Mouse (Mus musculus) spleen, adult 12 weeks (tissue): ENCODE data around the gene Cyp17a1.

Experiments
- DNase-seq: peaks from one replicate; pipeline ENCODE4 v3.0.0; 2022; ENCODE audit warnings: low spot score

Gene Cyp17a1

GRCm38 (mm10) chr19:46672766-46673418, at the start of gene Cyp17a1:
Gene Cyp17a1, minus strand, starts transcription at chr19:46673172.
- no peak for DNase-seq

- DNase-seq: no peak
Observed at GRCm38 (mm10) chr19:46718150-46718549, 45.2 kb upstream of the Cyp17a1 start.

GRCm38 (mm10) chr19:46715016-46715415, 42.0 kb upstream of the Cyp17a1 start:
- no peak for DNase-seq

GRCm38 (mm10) chr19:46714234-46714633, 41.3 kb upstream of the Cyp17a1 start:
- no peak for DNase-seq

- no peak for DNase-seq
Observed at GRCm38 (mm10) chr19:46710614-46711013, 37.6 kb upstream of the Cyp17a1 start.

- no peak for DNase-seq
Observed at GRCm38 (mm10) chr19:46707296-46708151, 34.6 kb upstream of the Cyp17a1 start, which contains the start of gene As3mt. Gene As3mt, plus strand, starts transcription at chr19:46707458.

- no peak for DNase-seq
Observed at GRCm38 (mm10) chr19:46706540-46707295, 33.7 kb upstream of the Cyp17a1 start.

- no peak for DNase-seq
Observed at GRCm38 (mm10) chr19:46705779-46706495, 33.0 kb upstream of the Cyp17a1 start.

- no peak for DNase-seq
Observed at GRCm38 (mm10) chr19:46701156-46701555, 28.2 kb upstream of the Cyp17a1 start.

GRCm38 (mm10) chr19:46699011-46699481, 26.1 kb upstream of the Cyp17a1 start:
- DNase-seq: no peak

- DNase-seq: peak; percentile 21
Observed at GRCm38 (mm10) chr19:46697840-46698517, 25.0 kb upstream of the Cyp17a1 start.

GRCm38 (mm10) chr19:46696943-46697342, 24.0 kb upstream of the Cyp17a1 start:
- DNase-seq: no peak

GRCm38 (mm10) chr19:46696482-46696881, 23.5 kb upstream of the Cyp17a1 start:
- DNase-seq: no peak

- DNase-seq: no peak
Observed at GRCm38 (mm10) chr19:46693146-46693545, 20.2 kb upstream of the Cyp17a1 start.

GRCm38 (mm10) chr19:46691078-46691477, 18.1 kb upstream of the Cyp17a1 start:
- no peak for DNase-seq

GRCm38 (mm10) chr19:46690387-46690786, 17.4 kb upstream of the Cyp17a1 start:
- DNase-seq: no peak

GRCm38 (mm10) chr19:46689460-46690372, 16.7 kb upstream of the Cyp17a1 start, which contains the start of gene Borcs7:
Gene Borcs7, plus strand, starts transcription at chr19:46689906.
- peak; percentile 73 for DNase-seq

- no peak for DNase-seq
Observed at GRCm38 (mm10) chr19:46679720-46680383, 6.9 kb upstream of the Cyp17a1 start.

- DNase-seq: no peak
Observed at GRCm38 (mm10) chr19:46675641-46676040, 2.7 kb upstream of the Cyp17a1 start.
